Mouse (Mus musculus): ENCODE data around the gene Fam92a. TPM values are rescaled to one million over a fixed set of nuclear protein-coding genes. Genes with fewer than 3 reads are reported as not detected.

Fam92a gene
- polyA plus RNA-seq, 1 experiment from 2014 or later, result 88.6 TPM

Other genes starting within 250 kb of the Fam92a start
- 0.15 and 0.43 TPM in 2 replicates for gene Gm10604, start 190.8 kb downstream of the Fam92a start, polyA plus RNA-seq (2014; fragmentation: Nextera tagmentation; extraction: Ambion mirVana)
- gene Rbm12b2, start 82.6 kb downstream of the Fam92a start, polyA plus RNA-seq (2014; fragmentation: Nextera tagmentation; extraction: Ambion mirVana), result 15.7 and 21.4 TPM in 2 replicates
- 8.5 and 11.2 TPM in 2 replicates for gene Rbm12b1, start 31.8 kb downstream of the Fam92a start, polyA plus RNA-seq (2014; fragmentation: Nextera tagmentation; extraction: Ambion mirVana)